Mouse (Mus musculus): ENCODE results near the gene Ccn2.

Gene Ccn2

DNA sequence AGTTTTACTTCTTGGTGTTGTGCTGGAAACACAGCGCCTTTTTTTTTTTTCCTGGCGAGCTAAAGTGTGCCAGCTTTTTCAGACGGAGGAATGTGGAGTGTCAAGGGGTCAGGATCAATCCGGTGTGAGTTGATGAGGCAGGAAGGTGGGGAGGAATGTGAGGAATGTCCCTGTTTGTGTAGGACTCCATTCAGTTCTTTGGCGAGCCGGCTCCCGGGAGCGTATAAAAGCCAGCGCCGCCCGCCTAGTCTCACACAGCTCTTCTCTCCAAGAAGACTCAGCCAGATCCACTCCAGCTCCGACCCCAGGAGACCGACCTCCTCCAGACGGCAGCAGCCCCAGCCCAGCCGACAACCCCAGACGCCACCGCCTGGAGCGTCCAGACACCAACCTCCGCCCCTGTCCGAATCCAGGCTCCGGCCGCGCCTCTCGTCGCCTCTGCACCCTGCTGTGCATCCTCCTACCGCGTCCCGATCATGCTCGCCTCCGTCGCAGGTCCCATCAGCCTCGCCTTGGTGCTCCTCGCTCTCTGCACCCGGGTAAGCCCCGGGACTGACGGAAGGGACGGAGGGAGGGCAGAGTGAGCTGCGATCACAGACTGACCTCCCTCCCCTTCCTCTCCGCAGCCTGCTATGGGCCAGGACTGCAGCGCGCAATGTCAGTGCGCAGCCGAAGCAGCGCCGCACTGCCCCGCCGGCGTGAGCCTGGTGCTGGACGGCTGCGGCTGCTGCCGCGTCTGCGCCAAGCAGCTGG is at the start of gene Ccn2:
TSS of gene Ccn2 (plus strand) at position 193 of the 753 bp plus-strand sequence.
- DNase-seq (ENCODE audit: low read depth, low spot score), result peak; percentile 82

DNA sequence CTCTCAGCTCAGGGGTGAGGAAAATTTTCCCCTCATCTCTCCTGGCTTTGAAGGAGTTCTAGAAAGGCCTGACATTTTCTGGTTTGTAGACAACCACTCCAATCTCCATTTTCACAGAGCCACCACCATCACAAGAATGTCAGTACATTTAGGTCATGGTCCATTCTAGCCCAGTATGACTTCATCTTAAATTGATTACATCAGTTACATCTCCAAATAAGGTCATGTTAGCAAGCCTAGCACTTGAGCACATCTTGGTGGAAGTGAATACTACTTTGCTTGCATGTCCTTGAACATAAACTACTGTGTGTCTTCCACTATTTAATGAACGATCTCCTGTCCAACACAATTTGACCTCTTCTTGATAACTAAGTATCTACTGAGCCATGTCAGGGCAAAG is 42.4 kb upstream of the Ccn2 start:
- DNase-seq (ENCODE audit: low read depth, low spot score), result no peak

DNA sequence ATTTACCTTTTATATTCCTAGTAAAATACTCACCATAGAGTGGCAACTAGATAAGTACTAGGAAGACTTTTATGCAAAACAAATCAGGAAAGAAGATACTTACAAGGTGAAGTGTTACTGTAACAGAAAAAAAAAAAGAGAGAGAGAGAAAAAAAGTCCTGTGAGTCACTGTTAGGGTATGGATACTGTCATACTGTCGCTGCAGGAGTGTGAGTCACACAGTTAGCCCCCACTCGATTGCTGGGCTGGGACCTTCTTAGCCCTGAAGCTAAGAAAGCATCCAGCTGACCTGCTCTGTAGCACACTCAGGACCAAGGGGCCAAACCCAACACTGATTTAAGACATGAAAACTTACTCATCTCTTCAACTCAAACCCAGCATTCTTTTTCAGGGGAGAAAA is 41.2 kb upstream of the Ccn2 start:
- DNase-seq (ENCODE audit: low read depth, low spot score), result no peak

DNA sequence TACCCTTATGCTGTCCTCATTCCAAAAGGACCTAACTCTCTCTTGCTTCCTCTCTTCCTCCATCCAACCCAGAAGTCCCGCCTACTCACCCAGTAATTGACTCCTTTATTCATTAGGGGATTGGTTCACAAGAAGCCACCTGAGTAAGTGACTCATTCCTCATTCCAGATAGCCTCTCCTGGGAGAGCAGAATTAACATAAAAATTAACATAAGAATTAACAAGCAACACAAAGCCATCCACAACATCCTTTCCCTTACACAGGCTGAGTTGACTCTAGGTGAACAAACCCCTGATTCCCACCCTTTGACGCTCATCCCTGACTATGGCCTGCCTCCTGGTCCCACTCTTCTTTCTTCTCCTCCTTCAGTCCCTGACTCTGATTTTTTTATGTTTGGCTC is 36.9 kb upstream of the Ccn2 start:
- DNase-seq (ENCODE audit: low read depth, low spot score), result no peak

DNA sequence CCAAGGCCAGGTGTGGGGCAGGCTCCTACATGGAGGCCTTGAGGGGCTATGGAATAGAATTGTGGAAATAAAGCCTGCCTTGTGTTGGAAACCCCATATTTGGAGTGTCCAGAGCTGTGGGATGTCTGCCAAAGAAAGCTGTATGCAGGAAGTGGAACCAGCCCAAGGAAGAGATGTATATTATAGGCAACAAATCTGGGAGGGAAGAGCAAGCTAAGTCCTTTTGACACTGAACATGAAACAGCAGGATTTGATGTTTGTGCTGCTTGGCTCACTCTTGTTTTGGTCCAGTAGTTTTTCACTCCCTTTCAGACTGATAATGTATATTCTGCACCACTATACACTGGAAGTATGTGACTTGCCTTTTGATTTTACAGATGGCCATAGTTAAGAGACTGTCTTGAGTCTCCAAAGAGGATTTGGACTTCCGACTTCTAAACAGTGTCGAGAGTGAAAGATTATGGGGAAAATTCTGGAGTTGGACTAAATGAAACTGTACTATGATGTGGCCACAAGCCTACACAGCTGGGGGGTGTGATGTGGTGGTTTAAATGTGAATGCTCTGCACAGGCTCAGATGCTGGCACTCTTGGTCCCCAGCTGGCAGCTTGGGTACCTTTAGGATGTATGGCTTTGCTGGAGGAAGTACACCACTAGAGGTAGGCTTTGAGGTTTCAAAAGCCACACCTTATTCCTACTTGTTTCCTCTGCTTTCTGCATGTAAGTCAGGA is 25.4 kb upstream of the Ccn2 start:
- no peak for DNase-seq (ENCODE audit: low read depth, low spot score)

DNA sequence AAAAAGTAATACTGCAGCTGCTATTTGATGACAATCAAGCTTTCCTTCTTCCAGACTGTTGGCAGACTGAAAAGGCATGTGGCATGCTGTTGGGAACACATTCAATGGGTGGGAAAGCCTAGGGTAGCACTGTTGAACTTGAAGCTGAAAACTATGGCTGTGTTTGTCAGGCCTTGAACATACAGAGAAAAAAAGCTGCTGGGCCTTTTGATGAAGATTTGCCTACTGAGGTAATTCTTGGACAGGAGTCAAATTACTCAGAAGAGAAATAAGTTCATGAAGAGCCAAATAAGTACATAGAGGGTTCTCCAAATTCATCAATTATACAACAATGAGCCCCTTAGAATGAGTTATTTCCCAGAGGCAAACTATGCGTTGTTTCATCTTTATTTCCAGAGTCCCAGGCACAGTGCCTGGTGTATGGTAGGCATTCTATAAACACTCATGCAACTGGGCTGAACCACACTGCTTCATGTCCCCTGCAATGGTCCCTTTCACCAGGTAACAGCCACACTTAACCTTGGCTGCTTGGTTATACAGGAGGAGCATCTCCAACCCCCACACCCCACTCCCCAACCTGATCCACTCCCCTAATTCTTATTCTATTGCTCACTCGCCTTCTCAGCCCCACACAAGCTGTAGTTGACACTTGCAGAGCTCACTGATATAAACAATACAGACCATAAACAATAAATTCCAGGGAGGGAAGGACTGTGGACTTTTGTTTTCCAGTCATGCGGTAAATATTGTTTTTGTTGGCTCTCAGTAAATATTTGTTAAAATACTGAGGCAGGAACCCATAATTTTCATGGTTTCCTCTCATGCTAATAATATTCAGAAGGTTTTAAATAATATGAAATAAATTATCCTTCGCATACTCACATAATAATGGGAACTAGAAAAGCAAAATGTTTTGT is 22.9 kb upstream of the Ccn2 start:
- DNase-seq (ENCODE audit: low read depth, low spot score), result no peak

DNA sequence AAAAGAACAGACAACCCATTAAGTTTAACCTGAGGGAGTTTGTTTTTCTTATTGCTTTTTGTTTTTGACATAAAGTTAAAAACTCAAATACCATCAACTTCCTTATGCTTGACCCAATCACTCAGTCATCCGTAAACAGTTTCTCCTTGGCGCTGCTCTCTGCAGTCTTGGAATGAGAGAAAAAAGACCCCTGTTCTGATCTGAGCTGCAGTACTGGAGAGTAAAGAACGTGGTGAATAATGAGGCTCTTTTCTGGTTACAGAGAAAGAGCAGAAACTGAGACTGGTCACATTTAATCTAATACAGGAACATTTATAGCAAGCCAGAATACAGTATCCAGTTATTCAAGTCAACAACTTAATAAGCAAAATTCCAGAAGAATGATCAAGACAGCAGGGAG is 21.8 kb upstream of the Ccn2 start:
- no peak for DNase-seq (ENCODE audit: low read depth, low spot score)

DNA sequence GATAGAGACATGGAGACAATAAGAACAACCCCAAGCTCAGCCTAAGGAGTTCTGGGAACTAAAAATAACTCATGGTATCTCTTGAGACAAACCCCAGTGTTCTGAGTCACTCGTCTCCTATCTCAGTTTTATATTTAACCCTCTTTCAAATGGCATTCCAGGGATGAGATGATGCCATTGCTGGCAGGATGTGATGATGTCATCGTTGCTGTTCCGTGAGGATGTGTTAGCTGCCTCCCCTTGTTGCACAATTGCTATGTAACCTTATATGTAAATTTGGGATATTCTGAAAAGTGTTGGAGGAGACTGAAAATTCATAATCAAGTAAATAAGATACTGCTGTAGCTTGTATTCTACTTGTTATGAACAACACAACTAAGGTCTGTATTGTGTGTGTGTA is 14.2 kb upstream of the Ccn2 start:
- DNase-seq (ENCODE audit: low read depth, low spot score), result no peak

DNA sequence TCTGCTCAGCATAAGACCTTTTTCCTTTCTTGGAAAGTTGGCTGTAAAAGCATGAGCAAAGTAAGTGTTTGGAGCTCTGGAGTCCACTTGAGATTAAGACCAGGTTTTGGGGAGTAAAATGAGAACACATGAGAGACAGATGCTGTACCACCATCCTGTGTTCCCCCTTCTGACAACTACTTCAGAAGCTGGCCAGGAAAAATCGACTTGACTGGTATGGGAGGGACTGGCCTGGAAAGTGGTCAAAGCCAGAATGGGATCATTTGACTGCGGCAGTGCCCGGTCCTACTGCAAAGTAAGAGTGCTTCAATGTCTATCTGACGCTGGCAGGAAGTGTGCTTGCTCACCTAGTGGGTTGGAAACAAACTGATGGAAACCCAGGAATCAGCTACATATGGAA is 6.4 kb upstream of the Ccn2 start:
- no peak for DNase-seq (ENCODE audit: low read depth, low spot score)

DNA sequence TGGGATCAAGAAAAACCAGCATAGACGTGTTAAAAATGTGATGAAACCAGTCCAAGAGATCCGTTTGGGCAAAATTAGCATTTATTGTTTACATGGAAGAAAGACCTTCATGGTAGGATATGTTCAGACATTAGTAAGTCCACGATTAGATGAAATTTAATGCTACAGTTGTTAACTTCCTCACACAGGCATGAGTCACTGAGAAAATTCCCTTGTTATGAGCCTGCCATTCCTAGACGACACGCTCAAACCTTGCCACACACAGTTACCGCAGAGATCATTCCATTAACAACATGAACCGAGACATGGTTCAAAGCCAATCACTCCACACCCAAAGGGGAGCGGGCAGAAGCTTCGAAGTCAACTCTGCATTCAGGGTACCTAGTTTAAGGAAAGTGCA is 6.0 kb upstream of the Ccn2 start:
- no peak for DNase-seq (ENCODE audit: low read depth, low spot score)

DNA sequence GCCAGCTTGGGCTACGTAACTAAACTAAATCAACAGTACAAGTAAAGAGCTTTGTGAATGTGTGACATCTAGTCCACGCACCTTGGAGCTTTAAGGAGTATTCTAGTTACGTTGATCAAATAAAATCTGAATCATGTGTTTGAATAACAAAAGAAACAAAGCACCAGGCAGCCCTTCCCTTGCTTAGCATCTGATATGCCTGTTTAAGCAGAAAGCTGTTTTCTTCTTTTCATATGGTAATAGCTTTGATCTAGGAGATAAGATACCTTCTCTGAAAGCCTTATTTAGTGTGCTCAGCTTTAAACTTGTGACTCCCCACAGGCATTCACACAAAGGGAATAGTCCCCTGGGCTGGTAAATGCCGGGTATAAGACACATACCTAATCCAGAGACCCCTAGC is 4.7 kb upstream of the Ccn2 start:
- no peak for DNase-seq (ENCODE audit: low read depth, low spot score)

DNA sequence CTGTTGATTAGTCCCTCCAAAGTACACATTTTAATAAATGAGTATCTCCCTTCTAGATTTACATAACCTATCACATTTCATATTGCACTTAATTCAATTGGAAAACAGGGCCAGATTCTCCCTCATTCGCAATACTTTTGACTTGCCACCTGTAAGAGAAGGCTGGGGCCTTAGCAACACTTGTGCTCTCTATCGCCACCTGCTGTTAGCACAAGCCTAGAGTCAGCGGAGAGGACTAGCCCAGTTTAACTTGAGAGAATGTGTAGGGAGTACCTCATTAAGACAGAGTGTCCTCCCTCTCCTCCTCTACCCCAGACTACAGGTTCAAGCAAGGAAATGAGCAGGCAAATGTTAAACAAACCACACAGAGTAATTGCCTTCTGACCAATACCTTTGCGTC is 4.1 kb upstream of the Ccn2 start:
- peak; percentile 73 for DNase-seq (ENCODE audit: low read depth, low spot score)

DNA sequence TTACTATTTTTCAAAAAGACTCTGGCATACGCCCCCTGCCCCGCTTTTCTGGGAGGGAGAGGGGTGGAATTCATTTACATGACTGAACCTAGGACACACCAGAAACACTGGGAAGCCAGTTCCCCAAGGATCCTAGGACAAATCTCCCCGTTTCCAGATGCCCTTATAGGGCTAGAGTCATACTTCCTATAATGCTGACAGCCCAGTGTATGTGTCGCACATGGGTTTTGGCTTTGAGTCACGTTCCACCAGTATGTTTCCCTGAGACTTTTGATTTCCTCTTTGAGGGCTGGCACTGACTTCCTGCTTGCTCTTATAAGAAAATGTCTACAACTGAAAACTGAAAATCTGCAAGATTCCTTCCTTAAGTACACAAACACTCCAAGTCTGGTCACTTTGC is 3.5 kb upstream of the Ccn2 start:
- no peak for DNase-seq (ENCODE audit: low read depth, low spot score)

DNA sequence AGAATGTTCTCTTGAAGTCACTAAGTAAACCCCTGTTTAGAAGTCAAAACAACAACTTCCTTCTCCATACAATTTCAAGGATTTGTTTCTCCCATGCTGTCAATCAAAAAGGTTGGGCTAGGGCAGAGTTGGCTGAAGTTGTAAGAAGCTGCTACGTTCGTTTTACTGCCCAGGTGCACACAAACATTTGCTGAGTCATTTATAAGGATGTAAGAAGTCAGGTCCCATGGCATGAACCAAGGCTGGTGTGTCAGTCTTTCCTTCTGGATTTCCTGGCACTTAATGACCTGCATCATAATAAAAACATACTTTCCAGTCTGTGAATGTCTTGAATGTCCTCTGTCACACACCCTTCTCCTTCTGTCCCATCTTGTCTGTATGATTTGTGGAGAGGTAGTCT is 2.9 kb upstream of the Ccn2 start:
- DNase-seq (ENCODE audit: low read depth, low spot score), result no peak

DNA sequence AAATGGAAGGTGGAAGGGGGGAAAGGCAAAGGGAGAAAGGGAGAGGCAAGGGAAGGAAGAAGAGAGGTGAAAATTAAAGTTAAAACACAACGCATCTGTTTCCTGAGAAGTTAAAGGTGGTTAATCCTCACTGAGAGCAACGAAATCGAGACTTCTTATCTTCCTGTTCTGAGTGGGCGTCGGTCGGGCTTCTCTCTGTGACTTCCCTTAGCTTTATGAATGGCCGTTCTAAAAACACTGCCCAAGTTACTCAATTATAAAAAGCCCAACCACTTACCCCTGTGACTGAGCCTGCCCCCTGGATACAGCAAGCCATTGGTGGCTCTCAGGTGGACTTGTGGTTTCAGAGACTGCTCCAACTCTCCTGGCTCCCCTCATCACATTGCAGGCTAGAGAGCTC is 2.3 kb upstream of the Ccn2 start:
- no peak for DNase-seq (ENCODE audit: low read depth, low spot score)

DNA sequence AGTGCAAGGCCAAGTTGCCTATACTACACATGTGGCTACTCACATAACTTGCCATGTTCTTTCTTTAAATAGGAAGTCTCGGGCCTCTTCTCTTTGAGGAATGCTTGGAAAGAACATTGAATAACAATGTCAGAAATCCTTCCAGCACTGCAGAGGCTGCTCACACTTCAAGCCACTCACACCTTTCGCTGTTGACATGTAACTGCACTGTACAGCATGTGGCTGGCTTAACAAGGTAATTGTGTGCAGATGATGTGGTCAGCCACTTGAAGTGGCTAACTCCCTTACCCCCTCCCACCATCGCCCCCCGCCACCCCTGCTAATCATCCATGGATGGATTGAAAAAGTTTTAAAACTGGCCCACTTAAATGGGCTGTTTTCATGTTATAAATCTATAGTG is 1.7 kb upstream of the Ccn2 start:
- DNase-seq (ENCODE audit: low read depth, low spot score), result no peak

DNA sequence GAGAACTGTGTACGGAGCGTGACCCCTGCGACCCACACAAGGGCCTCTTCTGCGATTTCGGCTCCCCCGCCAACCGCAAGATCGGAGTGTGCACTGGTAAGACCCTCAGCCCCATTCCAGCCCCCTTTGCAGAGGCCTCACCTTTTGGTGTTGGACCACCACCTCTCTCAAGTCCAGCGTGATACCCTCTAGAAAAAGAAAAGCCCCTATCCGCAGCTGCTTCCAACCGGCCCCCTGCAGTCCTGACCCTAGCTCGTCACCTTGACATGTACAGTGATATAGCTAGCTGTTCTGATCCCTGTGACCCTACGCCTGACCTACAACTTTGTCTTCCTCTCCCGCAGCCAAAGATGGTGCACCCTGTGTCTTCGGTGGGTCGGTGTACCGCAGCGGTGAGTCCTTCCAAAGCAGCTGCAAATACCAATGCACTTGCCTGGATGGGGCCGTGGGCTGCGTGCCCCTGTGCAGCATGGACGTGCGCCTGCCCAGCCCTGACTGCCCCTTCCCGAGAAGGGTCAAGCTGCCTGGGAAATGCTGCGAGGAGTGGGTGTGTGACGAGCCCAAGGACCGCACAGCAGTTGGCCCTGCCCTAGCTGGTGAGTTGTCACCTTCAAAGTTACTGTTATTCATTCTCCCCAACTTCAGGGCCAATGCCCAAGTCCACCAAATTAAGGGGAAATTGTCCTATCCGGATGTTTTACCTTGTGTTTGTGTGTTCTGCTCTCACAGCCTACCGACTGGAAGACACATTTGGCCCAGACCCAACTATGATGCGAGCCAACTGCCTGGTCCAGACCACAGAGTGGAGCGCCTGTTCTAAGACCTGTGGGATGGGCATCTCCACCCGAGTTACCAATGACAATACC is 994 bp downstream of the Ccn2 start:
- DNase-seq (ENCODE audit: low read depth, low spot score), result no peak

DNA sequence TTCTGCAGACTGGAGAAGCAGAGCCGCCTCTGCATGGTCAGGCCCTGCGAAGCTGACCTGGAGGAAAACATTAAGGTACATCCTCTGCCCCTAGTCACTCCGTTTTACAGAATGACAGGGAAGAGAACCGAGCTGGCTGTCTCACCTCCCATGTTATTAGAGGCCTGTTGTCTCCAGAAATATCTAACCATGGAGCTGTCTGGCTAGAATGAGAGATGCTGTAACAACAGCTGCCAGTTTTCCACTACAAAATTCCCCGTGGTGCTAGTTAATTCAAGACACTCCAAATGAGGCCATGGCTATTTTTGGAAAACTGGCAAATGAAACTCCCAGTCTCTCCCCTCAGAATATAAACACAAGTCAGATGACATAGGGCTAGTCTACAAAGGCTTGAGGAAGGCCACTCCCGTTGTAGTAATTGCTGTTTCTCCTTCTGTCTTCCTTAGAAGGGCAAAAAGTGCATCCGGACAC is 1.7 kb downstream of the Ccn2 start:
- no peak for DNase-seq (ENCODE audit: low read depth, low spot score)

DNA sequence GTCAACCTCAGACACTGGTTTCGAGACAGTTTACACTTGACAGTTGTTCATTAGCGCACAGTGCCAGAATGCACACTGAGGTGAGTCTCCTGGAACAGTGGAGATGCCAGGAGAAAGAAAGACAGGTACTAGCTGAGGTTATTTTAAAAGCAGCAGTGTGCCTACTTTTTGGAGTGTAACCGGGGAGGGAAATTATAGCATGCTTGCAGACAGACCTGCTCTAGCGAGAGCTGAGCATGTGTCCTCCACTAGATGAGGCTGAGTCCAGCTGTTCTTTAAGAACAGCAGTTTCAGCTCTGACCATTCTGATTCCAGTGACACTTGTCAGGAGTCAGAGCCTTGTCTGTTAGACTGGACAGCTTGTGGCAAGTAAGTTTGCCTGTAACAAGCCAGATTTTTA is 2.5 kb downstream of the Ccn2 start:
- DNase-seq (ENCODE audit: low read depth, low spot score), result no peak

DNA sequence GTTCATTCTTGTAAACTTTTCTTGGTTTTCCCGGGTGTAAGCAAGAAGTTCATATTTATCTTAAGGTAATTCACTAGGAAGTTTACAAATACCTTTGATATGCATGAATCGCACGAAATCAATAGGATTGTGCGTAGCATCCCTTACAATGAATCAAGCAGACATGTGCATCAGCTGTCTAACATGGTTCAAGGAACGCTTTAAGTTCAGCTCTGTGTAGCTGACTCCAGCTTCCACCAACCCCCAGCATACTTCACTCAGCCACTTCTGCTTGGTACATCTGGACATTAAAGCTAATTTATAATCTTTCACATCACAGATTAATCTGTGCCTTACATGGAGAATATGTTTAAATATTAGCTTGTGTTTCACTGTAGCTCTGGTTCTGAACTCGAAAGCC is 3.5 kb downstream of the Ccn2 start:
- DNase-seq (ENCODE audit: low read depth, low spot score), result no peak

DNA sequence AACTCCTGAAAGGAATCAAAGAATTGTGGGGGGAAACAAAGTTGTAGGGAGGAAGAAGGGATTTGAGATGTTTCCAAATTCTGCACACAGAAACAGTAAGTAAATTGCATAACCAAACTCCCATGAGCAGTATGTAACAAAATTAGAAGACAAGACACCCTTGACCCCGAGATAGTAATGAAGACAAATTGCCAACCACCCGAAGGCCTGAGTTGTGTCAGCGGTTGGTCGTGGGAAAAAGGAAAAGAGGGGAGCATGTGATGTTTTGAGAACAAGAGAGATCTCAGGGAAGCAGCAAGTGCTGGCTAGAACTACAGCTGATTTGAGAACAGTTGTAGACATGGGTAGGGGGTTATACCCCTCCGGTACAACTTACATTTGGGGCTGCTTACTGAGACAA is 4.6 kb downstream of the Ccn2 start:
- no peak for DNase-seq (ENCODE audit: low read depth, low spot score)
